Mouse (Mus musculus): ENCODE data around the gene Apoa5. TPM values are rescaled to one million over a fixed set of nuclear protein-coding genes. Genes with fewer than 3 reads are reported as not detected.

The Apoa5 gene
- polyA plus RNA-seq, 1 experiment from 2014 or later, result 0.18 TPM

Other genes starting within 250 kb of the Apoa5 start
- 5.4 and 7.0 TPM in 2 replicates for gene Apoa1, start 40.1 kb upstream of the Apoa5 start, polyA plus RNA-seq (2015; fragmentation: Nextera tagmentation; extraction: Ambion mirVana)
- gene Apoc3, start 33.0 kb upstream of the Apoa5 start, polyA plus RNA-seq (2015; fragmentation: Nextera tagmentation; extraction: Ambion mirVana), result 1.3 and 1.4 TPM in 2 replicates
- gene Apoa4, start 27.9 kb upstream of the Apoa5 start, polyA plus RNA-seq (2015; fragmentation: Nextera tagmentation; extraction: Ambion mirVana), result 2.9 TPM in 2 replicates
- gene Zpr1, start 4.4 kb downstream of the Apoa5 start, polyA plus RNA-seq (2015; fragmentation: Nextera tagmentation; extraction: Ambion mirVana), result 54.9 and 58.3 TPM in 2 replicates
- gene Bud13, start 14.4 kb downstream of the Apoa5 start, polyA plus RNA-seq (2015; fragmentation: Nextera tagmentation; extraction: Ambion mirVana), result 19.5 and 19.6 TPM in 2 replicates
- gene 4931429L15Rik, start 51.4 kb downstream of the Apoa5 start, polyA plus RNA-seq (2015; fragmentation: Nextera tagmentation; extraction: Ambion mirVana), result not detected in 2 replicates